Mouse (Mus musculus): ENCODE data around the gene Rdh16f1. TPM values are rescaled to one million over a fixed set of nuclear protein-coding genes. Genes with fewer than 3 reads are reported as not detected.

Rdh16f1 gene
- polyA plus RNA-seq (2012; rRNA removed) = 0.10 TPM in 1 of 2 replicates, not detected in the other

DNA sequence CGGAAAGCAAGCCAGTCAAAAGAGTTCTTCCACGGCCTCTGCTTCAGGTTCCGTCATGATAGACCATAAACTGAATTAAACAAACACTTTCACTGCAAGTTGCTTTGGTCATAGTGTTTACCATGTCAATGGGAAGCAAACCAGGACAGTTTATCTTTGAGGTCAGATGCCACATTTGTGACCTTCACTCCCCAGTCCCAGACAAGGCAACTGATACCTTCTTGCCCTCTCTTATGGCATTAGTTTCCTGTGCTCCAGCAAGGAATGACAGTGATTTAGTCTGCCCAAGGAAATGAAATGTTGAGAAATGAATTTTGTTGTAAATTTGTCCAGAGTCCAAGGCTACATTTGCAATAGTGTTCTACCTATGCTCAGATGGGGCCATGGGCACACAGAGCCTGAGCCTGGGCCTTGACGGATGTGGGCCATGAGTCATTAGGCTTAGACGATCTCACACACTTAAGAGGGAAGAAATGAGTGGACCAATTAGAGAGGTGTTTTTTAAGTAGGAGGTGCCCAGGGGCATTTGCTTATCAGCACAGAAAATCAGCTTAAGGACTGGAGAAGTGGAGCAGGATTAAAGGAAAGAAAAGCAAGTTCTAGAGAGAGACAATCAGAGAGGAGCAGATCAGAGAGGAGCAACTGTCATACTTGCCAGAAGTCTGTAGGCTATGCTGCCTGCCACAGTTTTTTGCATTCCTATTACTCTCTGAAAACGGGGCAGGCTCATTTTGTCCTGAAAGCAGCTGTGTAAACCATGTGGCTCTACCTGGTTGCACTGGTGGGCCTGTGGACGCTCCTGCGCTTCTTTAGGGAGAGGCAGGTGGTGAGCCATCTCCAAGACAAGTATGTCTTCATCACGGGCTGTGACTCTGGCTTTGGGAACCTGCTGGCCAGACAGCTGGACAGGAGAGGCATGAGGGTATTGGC is at the start of gene Rdh16f1, which contains the start of gene Rdh1:
Gene Rdh16f1 (plus strand): TSS at position 607 of the 930 bp plus-strand sequence.
Gene Rdh1 (plus strand): TSS at position 541 of the 930 bp plus-strand sequence.
- Histone ChIP-seq H3K27ac (ENCODE audit: control insufficient read depth, insufficient read depth, low read length) (no peak within 1 kb of the TSS), H3K4me1 (replicated peaks; ENCODE audit: control insufficient read depth, insufficient read depth, low read length) (no peaks in the 10 kb centered on the region), H3K27me3 (ENCODE audit: control insufficient read depth, insufficient read depth, low read length) (no peaks in the 10 kb centered on the region), H3K4me3 (ENCODE audit: control insufficient read depth, insufficient read depth, low read length) (no peak within 1 kb of the TSS), H3K36me3 (ENCODE audit: control insufficient read depth, insufficient read depth, low read length) (no peaks in the 10 kb centered on the region)
- 88% methylated on average over 9 of the region's 9 CpGs for WGBS
- no peak for DNase-seq
- TF ChIP-seq POLR2A (IDR thresholded peaks at IDR 0.05; ENCODE audit: control insufficient read depth, extremely low read depth, insufficient read depth, low read length, poor library complexity) (no peak), CTCF (IDR thresholded peaks at IDR 0.05; ENCODE audit: borderline replicate concordance, control insufficient read depth, extremely low read depth, insufficient read depth, low read length, poor library complexity) (no peak)

DNA sequence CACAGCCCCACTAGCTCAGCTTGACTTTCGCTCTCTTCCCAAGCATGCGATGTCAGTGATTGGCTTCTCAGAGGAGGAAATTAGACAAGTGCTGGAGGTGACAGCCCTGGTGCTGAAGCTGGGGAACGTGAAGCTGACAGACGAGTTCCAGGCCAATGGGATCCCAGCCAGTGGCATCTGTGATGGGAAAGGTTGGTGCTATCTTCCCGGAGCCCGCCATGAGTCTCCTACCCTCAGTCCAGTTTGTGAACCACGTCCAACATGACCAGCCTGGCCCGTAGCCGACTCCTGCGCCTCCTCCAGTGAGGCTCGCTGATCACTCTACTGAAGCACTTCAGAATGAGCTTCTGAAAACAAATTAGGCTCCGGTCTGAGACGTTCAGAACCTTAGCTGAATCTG is 49.3 kb upstream of the Rdh16f1 start:
- Histone ChIP-seq H3K27ac (ENCODE audit: control insufficient read depth, insufficient read depth, low read length) (no peak overlapping the region), H3K36me3 (ENCODE audit: control insufficient read depth, insufficient read depth, low read length) (no peaks in the 10 kb centered on the region), H3K27me3 (ENCODE audit: control insufficient read depth, insufficient read depth, low read length) (no peaks in the 10 kb centered on the region), H3K4me1 (replicated peaks; ENCODE audit: control insufficient read depth, insufficient read depth, low read length) (no peaks in the 10 kb centered on the region), H3K4me3 (ENCODE audit: control insufficient read depth, insufficient read depth, low read length) (no peak overlapping the region)
- WGBS = 89% methylated on average over 13 of the region's 13 CpGs
- no peak for DNase-seq
- no peak for TF ChIP-seq POLR2A (IDR thresholded peaks at IDR 0.05; ENCODE audit: control insufficient read depth, extremely low read depth, insufficient read depth, low read length, poor library complexity)
- TF ChIP-seq CTCF (IDR thresholded peaks at IDR 0.05; ENCODE audit: borderline replicate concordance, control insufficient read depth, extremely low read depth, insufficient read depth, low read length, poor library complexity) = no peak

DNA sequence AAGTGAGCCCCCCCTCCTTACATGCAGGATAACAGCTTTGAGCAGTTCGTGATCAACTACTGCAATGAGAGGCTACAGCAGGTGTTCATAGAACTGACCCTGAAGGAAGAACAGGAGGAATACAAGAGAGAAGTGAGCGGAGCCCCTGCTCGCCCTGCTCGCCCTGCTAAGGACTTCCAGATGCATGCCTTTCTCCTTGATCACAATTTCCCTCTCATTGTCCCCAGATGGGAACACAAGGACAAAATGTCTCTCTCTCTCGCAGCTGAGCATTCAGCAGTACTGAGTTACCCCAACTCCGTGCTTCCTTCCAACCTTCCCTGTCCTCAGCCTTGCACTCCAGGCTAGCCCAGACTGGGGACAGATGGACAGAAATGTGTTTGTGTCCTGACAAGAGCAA is 46.9 kb upstream of the Rdh16f1 start:
- TF ChIP-seq POLR2A (IDR thresholded peaks at IDR 0.05; ENCODE audit: control insufficient read depth, extremely low read depth, insufficient read depth, low read length, poor library complexity) = no peak
- TF ChIP-seq CTCF (IDR thresholded peaks at IDR 0.05; ENCODE audit: borderline replicate concordance, control insufficient read depth, extremely low read depth, insufficient read depth, low read length, poor library complexity) = no peak
- no peaks in the 10 kb centered on the region for H3K4me1 ChIP-seq (replicated peaks; ENCODE audit: control insufficient read depth, insufficient read depth, low read length)
- H3K36me3 ChIP-seq (ENCODE audit: control insufficient read depth, insufficient read depth, low read length) = no peaks in the 10 kb centered on the region
- DNase-seq = no peak
- WGBS = 91% methylated on average over 6 of the region's 6 CpGs
- no peak overlapping the region for H3K4me3 ChIP-seq (ENCODE audit: control insufficient read depth, insufficient read depth, low read length)
- no peak overlapping the region for H3K27ac ChIP-seq (ENCODE audit: control insufficient read depth, insufficient read depth, low read length)
- no peaks in the 10 kb centered on the region for H3K27me3 ChIP-seq (ENCODE audit: control insufficient read depth, insufficient read depth, low read length)

DNA sequence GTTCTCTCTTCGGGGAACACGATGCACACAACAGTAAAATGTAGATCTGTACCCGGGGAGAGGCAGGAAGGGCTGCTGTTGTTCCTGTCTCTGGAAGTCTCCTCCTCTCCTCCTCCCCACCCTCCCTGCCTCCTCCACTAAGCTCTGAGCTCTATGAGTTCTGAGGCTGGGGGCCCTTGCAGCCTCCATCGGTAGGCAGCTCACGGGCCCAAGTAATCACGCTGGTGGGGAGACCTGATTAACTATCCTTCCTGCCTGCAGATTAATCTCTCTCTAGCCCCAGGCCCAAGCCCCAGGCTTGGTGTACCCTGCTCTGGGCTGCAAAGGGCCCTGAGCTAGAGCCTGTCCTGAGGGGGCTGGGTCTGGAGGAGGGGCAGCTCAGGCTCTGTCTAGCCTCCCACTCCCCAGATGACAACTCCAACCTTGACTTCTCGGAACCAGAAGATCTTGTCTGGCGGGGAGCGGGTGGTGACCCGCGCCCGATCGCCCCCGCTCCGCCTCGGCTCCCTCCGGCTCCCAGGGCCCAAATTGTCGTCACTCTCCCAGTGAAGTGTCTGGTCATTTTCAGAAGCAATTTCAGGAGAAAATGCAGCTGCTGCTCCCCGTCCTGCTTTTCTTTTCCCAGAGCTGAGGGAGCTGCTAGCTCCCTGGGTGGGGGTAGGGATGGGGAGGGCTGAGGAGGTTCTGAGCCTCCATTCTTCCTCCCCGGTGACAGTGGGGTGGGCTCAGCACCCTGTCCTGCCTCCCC is 37.7 kb upstream of the Rdh16f1 start:
- no peak overlapping the region for H3K4me3 ChIP-seq (ENCODE audit: control insufficient read depth, insufficient read depth, low read length)
- DNase-seq = no peak
- TF ChIP-seq CTCF (IDR thresholded peaks at IDR 0.05; ENCODE audit: borderline replicate concordance, control insufficient read depth, extremely low read depth, insufficient read depth, low read length, poor library complexity) = no peak
- TF ChIP-seq POLR2A (IDR thresholded peaks at IDR 0.05; ENCODE audit: control insufficient read depth, extremely low read depth, insufficient read depth, low read length, poor library complexity) = no peak
- no peak overlapping the region for H3K27ac ChIP-seq (ENCODE audit: control insufficient read depth, insufficient read depth, low read length)
- H3K27me3 ChIP-seq (ENCODE audit: control insufficient read depth, insufficient read depth, low read length) = no peaks in the 10 kb centered on the region; the same call in 1 of the 2 replicates
- no peaks in the 10 kb centered on the region for H3K4me1 ChIP-seq (replicated peaks; ENCODE audit: control insufficient read depth, insufficient read depth, low read length)
- 59% methylated on average over 20 of the region's 20 CpGs for WGBS
- H3K36me3 ChIP-seq (ENCODE audit: control insufficient read depth, insufficient read depth, low read length) = no peaks in the 10 kb centered on the region

DNA sequence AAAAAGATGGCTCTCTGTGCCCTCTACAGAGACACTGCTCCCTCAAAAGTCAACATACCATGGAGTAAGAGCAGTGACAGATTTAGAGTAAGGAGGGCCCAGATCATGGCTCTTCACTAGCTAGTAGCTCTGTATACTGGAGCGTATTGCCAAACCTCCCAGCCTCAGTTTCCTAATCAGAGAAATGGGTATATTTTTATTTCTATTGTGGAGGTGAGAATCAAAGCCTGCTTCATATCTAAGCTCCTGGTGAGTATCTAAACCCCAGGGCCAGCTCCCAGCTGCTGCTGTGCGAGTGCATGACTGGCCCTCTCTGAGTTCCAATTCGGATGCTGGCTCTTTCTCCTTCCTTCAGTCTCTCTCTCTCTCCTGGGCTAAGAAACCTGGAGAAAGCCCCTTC is 35.4 kb upstream of the Rdh16f1 start, which contains the start of gene Tac2:
Gene Tac2 (plus strand): TSS at position 301 of the 400 bp plus-strand sequence.
- no peak within 1 kb of the TSS for H3K4me3 ChIP-seq (ENCODE audit: control insufficient read depth, insufficient read depth, low read length)
- DNase-seq = no peak
- WGBS = 92% methylated on average over 3 of the region's 3 CpGs
- no peaks in the 10 kb centered on the region; the same call in 1 of the 2 replicates for H3K27me3 ChIP-seq (ENCODE audit: control insufficient read depth, insufficient read depth, low read length)
- TF ChIP-seq POLR2A (IDR thresholded peaks at IDR 0.05; ENCODE audit: control insufficient read depth, extremely low read depth, insufficient read depth, low read length, poor library complexity) (no peak), CTCF (IDR thresholded peaks at IDR 0.05; ENCODE audit: borderline replicate concordance, control insufficient read depth, extremely low read depth, insufficient read depth, low read length, poor library complexity) (no peak)
- no peaks in the 10 kb centered on the region for H3K36me3 ChIP-seq (ENCODE audit: control insufficient read depth, insufficient read depth, low read length)
- H3K27ac ChIP-seq (ENCODE audit: control insufficient read depth, insufficient read depth, low read length) = no peak within 1 kb of the TSS
- H3K4me1 ChIP-seq (replicated peaks; ENCODE audit: control insufficient read depth, insufficient read depth, low read length) = no peaks in the 10 kb centered on the region

DNA sequence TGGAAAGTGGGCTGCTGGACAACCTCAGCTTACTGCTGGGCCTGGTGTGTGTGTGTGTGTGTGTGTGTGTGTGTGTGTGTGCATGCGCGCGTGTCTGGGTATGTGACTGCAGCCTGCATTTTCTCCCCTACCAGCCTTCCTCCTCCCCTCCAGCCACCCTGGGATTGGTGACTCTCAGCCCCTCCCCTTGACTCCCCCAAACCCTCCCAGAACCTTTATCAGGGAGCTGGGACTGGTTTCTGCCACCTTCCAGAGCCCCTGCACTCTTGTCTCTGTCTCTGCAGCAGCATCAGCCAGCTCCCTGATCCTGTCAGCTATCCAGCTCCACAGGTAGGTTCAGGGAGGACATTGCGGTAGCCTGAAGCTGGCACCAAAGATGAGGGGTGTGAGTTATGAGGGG is 34.5 kb upstream of the Rdh16f1 start:
- TF ChIP-seq CTCF (IDR thresholded peaks at IDR 0.05; ENCODE audit: borderline replicate concordance, control insufficient read depth, extremely low read depth, insufficient read depth, low read length, poor library complexity) (no peak), POLR2A (IDR thresholded peaks at IDR 0.05; ENCODE audit: control insufficient read depth, extremely low read depth, insufficient read depth, low read length, poor library complexity) (no peak)
- no peaks in the 10 kb centered on the region; the same call in 1 of the 2 replicates for H3K27me3 ChIP-seq (ENCODE audit: control insufficient read depth, insufficient read depth, low read length)
- no peak overlapping the region for H3K27ac ChIP-seq (ENCODE audit: control insufficient read depth, insufficient read depth, low read length)
- no peaks in the 10 kb centered on the region for H3K36me3 ChIP-seq (ENCODE audit: control insufficient read depth, insufficient read depth, low read length)
- DNase-seq = no peak
- no peak overlapping the region for H3K4me3 ChIP-seq (ENCODE audit: control insufficient read depth, insufficient read depth, low read length)
- 94% methylated on average over 4 of the region's 4 CpGs for WGBS
- H3K4me1 ChIP-seq (replicated peaks; ENCODE audit: control insufficient read depth, insufficient read depth, low read length) = no peaks in the 10 kb centered on the region

Measured in thymus, adult 2 months (tissue).